Mouse (Mus musculus) MEL (cell line): Measurements from ENCODE around the gene Fth1.

Source experiments
- CTCF ChIP-seq, 3 experiments: IDR thresholded peaks in 2 of 3; conservative IDR thresholded peaks in 1 of 3; 2 replicates each; pipeline ENCODE4 v1.5.1; 2011 to 2012; ENCODE audit warnings: low read length in 3 of 3, low read depth in 2 of 3, mild to moderate bottlenecking in 2 of 3, improper control_type of control experiment in 1 of 3, inconsistent platforms in 1 of 3, mixed read lengths in 1 of 3, moderate library complexity in 1 of 3; ENCODE audit not compliant: control insufficient read depth in 1 of 3, insufficient read depth in 1 of 3, poor library complexity in 1 of 3, severe bottlenecking in 1 of 3
- EP300 ChIP-seq, 2 experiments: IDR thresholded peaks; 2 replicates each; pipeline ENCODE4 v1.6.1; 2011; ENCODE audit warnings: improper control_type of control experiment in 2 of 2, low read length in 2 of 2, low read depth in 1 of 2, mild to moderate bottlenecking in 1 of 2
- ETS1 ChIP-seq: IDR thresholded peaks from 2 replicates; pipeline ENCODE4 v1.6.1; 2012; ENCODE audit warnings: low read depth, mild to moderate bottlenecking, inconsistent platforms, low read length, improper control_type of control experiment, moderate library complexity
- GABPA ChIP-seq: IDR thresholded peaks from 2 replicates; pipeline ENCODE4 v1.6.1; 2012; ENCODE audit warnings: low read depth, mild to moderate bottlenecking, inconsistent platforms, low read length, improper control_type of control experiment, moderate library complexity
- GATA1 ChIP-seq: IDR thresholded peaks from 2 replicates; pipeline ENCODE4 v1.6.1; 2011; ENCODE audit warnings: low read depth, low read length, improper control_type of control experiment
- HCFC1 ChIP-seq: IDR thresholded peaks from 2 replicates; pipeline ENCODE4 v1.6.1; 2012; ENCODE audit warnings: low read depth, mild to moderate bottlenecking, inconsistent platforms, low read length, improper control_type of control experiment, moderate library complexity
- MXI1 ChIP-seq: IDR thresholded peaks from 2 replicates; pipeline ENCODE4 v1.6.1; 2011; ENCODE audit warnings: mild to moderate bottlenecking, low read depth, low read length, improper control_type of control experiment
- POLR2A ChIP-seq, 2 experiments: IDR thresholded peaks; 2 replicates each; pipeline ENCODE4 v1.6.1; 2011 to 2012; ENCODE audit warnings: low read length in 2 of 2, mild to moderate bottlenecking in 2 of 2, control low read depth in 1 of 2, improper control_type of control experiment in 1 of 2, low read depth in 1 of 2, moderate library complexity in 1 of 2; ENCODE audit not compliant: control insufficient read depth in 1 of 2, insufficient read depth in 1 of 2, poor library complexity in 1 of 2
- TCF12 ChIP-seq: IDR thresholded peaks from 2 replicates; pipeline ENCODE4 v1.6.1; 2014; ENCODE audit warnings: low read depth, mild to moderate bottlenecking, inconsistent platforms, low read length, improper control_type of control experiment, moderate library complexity
- UBTF ChIP-seq: IDR thresholded peaks from 2 replicates; pipeline ENCODE4 v1.6.1; 2012; ENCODE audit warnings: low read depth, mild to moderate bottlenecking, inconsistent platforms, low read length, improper control_type of control experiment, moderate library complexity, borderline replicate concordance; ENCODE audit not compliant: insufficient read depth

DNA sequence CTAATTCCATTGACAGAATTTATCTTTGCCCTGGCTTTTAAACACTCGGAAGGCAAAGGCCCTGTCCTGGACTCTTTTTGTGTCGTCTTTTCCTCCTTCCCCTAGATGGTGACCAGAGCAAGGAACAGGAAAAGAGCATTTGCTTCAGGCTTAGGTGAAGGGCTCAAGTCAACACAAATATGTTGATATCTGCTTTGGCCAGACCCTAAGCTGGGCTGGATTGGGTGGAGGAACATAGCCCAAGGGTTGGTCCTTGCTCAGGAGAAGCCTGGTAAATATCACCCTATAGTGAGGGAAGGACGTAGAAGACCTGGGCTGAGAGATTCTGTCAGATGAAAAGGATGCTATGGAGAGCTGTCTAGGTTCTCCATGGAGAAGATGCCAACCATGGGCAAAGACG is 35.8 kb downstream of the Fth1 start:
- TF ChIP-seq CTCF (IDR thresholded peaks at IDR 0.05 in 2 of 3, conservative IDR thresholded peaks at IDR 0.05 in 1 of 3; ENCODE audit: control insufficient read depth in 1 of 3, insufficient read depth in 1 of 3, low read depth in 2 of 3, low read length in 3 of 3, poor library complexity in 1 of 3, severe bottlenecking in 1 of 3) (no peak), TCF12 (no peak), GATA1 (no peak), ETS1 (no peak), UBTF (no peak), MXI1 (no peak), GABPA (no peak), HCFC1 (no peak), EP300 (IDR thresholded peaks at IDR 0.05; ENCODE audit: low read depth in 1 of 2, low read length in 2 of 2) (no peak), POLR2A (IDR thresholded peaks at IDR 0.05; ENCODE audit: control insufficient read depth in 1 of 2, insufficient read depth in 1 of 2, low read depth in 1 of 2, low read length in 2 of 2, poor library complexity in 1 of 2) (no peak)
